Mouse (Mus musculus): ENCODE results near the gene Ttyh3. TPM values are rescaled to one million over a fixed set of nuclear protein-coding genes. Genes with fewer than 3 reads are reported as not detected.

The Ttyh3 gene
- polyA plus RNA-seq, 1 experiment from 2014 or later: 12.3 TPM

DNA sequence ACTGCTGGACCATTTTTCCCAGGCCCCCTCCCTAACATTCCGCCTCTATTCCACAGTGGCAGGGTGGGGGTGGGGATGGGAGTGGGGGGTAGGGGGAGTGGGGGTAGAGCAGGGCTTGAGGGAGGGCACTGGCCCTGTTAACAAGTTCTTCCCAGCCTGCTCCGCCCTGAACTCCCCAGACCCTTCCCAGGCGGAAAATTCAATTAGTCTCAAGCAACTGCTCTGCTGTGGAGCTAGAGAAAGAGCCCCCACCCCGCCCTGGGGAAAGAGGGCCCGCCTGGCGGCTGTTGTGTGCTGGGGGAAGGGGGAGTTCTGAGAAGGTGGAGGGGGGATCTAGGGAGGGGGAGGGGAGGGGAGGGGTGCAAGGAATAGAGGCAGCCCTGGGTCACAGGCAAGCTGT, 69.1 kb downstream of the Ttyh3 start:
- no peak for DNase-seq (ENCODE audit: low spot score)

DNA sequence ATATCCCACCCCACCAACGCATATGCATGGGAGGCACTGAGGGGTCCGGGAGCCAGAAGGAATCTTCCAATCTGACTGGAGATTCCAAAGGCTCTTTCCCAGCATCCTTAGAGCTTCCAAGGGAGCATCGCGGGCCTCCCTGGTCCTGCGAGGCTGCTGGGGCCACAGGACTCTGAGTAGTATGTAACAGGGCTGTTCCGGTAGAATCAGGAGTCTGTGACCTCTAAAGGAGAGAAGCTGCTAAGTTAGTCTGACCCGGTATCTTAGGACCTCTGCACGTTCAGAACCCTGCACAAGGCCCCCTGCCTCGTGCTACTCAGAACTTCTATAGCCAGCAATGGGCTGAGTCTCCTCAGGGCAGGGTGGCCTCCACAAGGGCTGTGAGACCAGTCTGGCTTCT, 69.6 kb downstream of the Ttyh3 start:
- DNase-seq (ENCODE audit: low spot score): no peak

DNA sequence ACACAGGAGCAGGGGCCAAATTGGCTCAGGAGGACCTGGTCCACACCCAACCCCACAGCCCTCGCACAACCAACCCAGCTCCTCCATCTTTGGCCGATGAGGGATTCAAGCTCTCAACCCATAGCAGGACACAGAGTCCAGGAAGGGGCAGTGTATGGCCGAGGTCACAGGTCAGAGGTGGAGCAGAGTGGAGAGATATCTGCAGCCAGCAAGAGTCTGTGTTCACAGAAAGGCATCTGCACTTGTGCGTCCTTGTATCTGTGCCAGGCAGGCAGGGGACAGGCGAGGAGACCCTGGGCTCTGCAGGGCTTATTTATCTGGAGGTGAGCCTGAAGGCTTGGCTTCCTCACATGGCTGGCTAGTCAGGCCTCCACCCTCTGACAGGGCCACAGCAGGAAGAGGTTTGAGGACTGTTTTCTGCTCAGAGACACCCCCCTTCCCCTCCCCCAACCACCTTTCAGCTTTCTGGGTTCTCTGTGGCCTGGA, 73.4 kb downstream of the Ttyh3 start:
- peak; percentile 52 for DNase-seq (ENCODE audit: low spot score)

DNA sequence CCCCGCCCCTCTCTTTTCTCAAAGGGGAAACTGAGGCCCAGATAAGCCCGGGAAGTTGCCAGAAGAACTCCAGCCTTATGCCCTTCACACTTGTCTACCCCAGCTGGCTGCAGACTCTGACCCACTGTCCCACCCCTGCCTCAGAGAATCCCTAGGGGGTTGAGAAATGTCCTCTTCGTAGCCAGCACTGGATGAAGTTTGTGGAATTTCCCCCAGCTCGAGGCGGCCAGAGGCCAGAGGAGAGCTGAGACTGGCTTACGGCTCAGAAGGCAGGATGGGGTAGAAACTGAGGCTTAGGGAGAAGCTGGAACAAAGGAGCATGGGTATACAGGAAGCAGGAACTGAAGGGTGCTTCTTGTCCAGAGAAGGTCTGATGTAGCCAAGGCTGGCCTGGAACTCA, 76.2 kb downstream of the Ttyh3 start:
- no peak for DNase-seq (ENCODE audit: low spot score)

DNA sequence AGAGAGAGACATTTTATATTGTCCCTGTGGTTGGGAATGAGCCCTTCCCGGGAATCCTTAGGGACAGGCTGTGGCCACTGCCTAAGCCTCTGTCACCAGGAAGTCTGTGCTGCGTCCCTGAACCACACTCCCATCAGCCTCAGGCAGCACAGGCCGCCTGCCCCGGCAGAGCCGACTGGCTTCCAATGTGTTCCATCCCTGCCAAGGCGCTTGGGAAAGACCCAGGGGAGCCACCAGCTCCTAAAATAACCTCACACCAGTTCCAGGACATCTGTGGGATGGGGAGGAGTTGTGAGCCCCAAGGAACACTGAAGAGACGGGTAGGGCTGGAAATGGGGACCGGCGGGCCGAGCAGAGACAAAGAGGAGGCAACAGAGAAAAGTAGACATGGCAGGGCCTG, 77.2 kb downstream of the Ttyh3 start:
- no peak for DNase-seq (ENCODE audit: low spot score)

DNA sequence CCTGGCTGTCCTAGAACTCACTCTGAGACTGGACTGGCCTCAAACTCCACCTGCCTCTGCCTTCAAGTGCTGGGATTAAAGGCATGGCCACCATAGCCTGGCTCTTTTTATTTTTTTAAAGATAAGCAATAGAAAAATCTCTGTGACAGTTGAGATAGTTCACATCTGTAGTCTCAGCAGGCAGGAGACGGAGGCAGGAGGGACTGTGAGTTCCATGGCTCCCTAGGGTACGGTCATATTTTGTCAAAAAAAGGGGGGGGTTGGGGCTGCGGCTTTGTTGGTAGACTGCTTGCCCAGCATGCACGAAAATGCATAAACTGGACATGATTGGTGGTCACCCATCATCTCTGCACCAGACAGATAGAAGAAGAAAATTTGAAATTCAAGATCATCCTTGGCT, 77.6 kb downstream of the Ttyh3 start:
- DNase-seq (ENCODE audit: low spot score): no peak

Other genes with a start within 250 kb of the Ttyh3 start
- 99.8 and 114 TPM in 2 replicates for gene Eif3b, start 229.7 kb downstream of the Ttyh3 start, polyA plus RNA-seq (2015; fragmentation: Nextera tagmentation; extraction: Ambion mirVana)
- not detected in 2 replicates for gene Gm4869, start 203.4 kb downstream of the Ttyh3 start, polyA plus RNA-seq (2015; fragmentation: Nextera tagmentation; extraction: Ambion mirVana)
- 14.7 and 17.5 TPM in 2 replicates for gene Chst12, start 143.5 kb downstream of the Ttyh3 start, polyA plus RNA-seq (2015; fragmentation: Nextera tagmentation; extraction: Ambion mirVana)
- 13.1 and 21.2 TPM in 2 replicates for gene Grifin, start 84.0 kb downstream of the Ttyh3 start, polyA plus RNA-seq (2015; fragmentation: Nextera tagmentation; extraction: Ambion mirVana)
- gene Lfng, start 41.7 kb downstream of the Ttyh3 start, polyA plus RNA-seq (2015; fragmentation: Nextera tagmentation; extraction: Ambion mirVana): 13.2 and 13.3 TPM in 2 replicates
- 11.4 and 13.0 TPM in 2 replicates for gene Iqce, start 53.3 kb upstream of the Ttyh3 start, polyA plus RNA-seq (2015; fragmentation: Nextera tagmentation; extraction: Ambion mirVana)
- gene Brat1, start 56.0 kb upstream of the Ttyh3 start, polyA plus RNA-seq (2015; fragmentation: Nextera tagmentation; extraction: Ambion mirVana): 22.6 and 22.7 TPM in 2 replicates
- gene Amz1, start 75.1 kb upstream of the Ttyh3 start, polyA plus RNA-seq (2015; fragmentation: Nextera tagmentation; extraction: Ambion mirVana): 3.4 and 3.9 TPM in 2 replicates
- gene Gna12, start 181.4 kb upstream of the Ttyh3 start, polyA plus RNA-seq (2015; fragmentation: Nextera tagmentation; extraction: Ambion mirVana): 13.1 and 16.3 TPM in 2 replicates